Mouse (Mus musculus) ES-Bruce4 (cell line): ENCODE data around the gene Hoxa3. TPM values are rescaled to one million over a fixed set of nuclear protein-coding genes. Genes with fewer than 3 reads are reported as not detected.

Experiments
- H3K27ac ChIP-seq: 2 replicates; pipeline ENCODE4 v1.5.1; 2012; ENCODE audit warnings: low read length, inconsistent platforms; ENCODE audit not compliant: insufficient read depth
- H3K27me3 ChIP-seq: 2 replicates; pipeline ENCODE4 v1.6.1; 2012; ENCODE audit warnings: mild to moderate bottlenecking, low read length, inconsistent platforms; ENCODE audit not compliant: control insufficient read depth, poor library complexity, insufficient read depth, severe bottlenecking
- H3K36me3 ChIP-seq: 2 replicates; pipeline ENCODE4 v1.6.1; 2012; ENCODE audit warnings: inconsistent platforms, mild to moderate bottlenecking, low read length, moderate library complexity; ENCODE audit not compliant: control insufficient read depth, poor library complexity, insufficient read depth, severe bottlenecking
- H3K4me1 ChIP-seq: one replicate; pipeline ENCODE4 v1.8.1; 2011; ENCODE audit warnings: low read length; ENCODE audit not compliant: control insufficient read depth, insufficient read depth
- H3K4me3 ChIP-seq: 2 replicates; pipeline ENCODE4 v1.5.1; 2011; ENCODE audit warnings: low read depth, mild to moderate bottlenecking, low read length
- H3K9ac ChIP-seq: 2 replicates; pipeline ENCODE4 v1.6.1; 2012; ENCODE audit warnings: low read depth, mild to moderate bottlenecking, inconsistent platforms; ENCODE audit not compliant: poor library complexity, severe bottlenecking
- H3K9me3 ChIP-seq: replicated peaks from 2 replicates; pipeline ENCODE4 v1.6.1; 2012; ENCODE audit warnings: mild to moderate bottlenecking, low read length, inconsistent platforms; ENCODE audit not compliant: control insufficient read depth, poor library complexity, insufficient read depth, severe bottlenecking
- CTCF ChIP-seq: IDR thresholded peaks from one replicate; pipeline ENCODE4 v1.8.1; 2011; ENCODE audit warnings: low read depth, low read length
- EP300 ChIP-seq: IDR thresholded peaks from 2 replicates; pipeline ENCODE4 v1.6.1; 2011; ENCODE audit warnings: low read depth, low read length; ENCODE audit not compliant: insufficient read depth
- POLR2A ChIP-seq: IDR thresholded peaks from one replicate; pipeline ENCODE4 v1.8.1; 2011; ENCODE audit warnings: low read length; ENCODE audit not compliant: insufficient read depth
- polyA plus RNA-seq: library from polyadenylated mRNA; stranded (reverse); fragments of >200 nt; gene quantifications from 2 replicates; pipeline ENCODE4 v1.2.4, GENCODE M21; 2011; ENCODE audit warnings: low read depth; ENCODE audit not compliant: missing spikeins, insufficient read depth, insufficient read length

Gene Hoxa3
- polyA plus RNA-seq, 1 experiment = 0.25 TPM

DNA sequence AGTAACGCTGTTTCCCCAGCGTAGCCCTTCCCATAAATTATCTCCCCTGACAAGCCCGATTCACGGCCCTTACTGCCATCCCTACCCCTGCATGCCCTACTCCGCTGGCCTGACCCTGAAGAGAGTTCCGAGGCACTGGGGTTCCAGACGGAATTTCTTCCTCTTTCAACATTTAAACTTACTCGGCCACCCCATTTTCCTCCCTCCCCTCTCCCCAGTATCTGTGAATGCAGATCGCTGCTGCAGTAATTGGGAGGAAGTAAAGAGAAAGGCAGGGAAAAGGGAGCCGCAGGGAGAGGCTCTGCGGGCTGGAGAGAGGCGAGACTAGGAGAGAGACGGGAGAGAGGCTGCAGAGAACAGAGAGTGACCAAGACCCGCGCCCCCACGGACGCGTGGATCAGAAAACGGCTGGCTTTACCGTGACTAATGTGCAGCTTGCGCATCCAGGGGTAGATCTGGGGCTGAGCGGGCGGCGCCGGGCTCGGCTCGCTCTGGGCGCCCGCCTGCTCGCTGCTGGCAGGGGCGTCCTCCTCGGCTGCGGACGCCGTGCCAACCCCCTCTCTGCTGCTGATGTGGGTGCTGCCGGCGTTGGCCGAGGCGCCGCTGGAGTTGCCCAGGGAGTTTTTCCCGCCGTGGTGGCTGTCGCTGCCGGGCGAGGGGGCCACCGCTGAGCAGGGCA is 9.6 kb downstream of the Hoxa3 start:
- H3K4me3 ChIP-seq = peak overlapping the region; percentile 72
- no peaks in the 10 kb centered on the region for H3K36me3 ChIP-seq
- TF ChIP-seq CTCF = no peak
- no peak for TF ChIP-seq EP300
- TF ChIP-seq POLR2A = no peak
- no peaks in the 10 kb centered on the region for H3K4me1 ChIP-seq
- no peak overlapping the region for H3K27ac ChIP-seq
- H3K27me3 ChIP-seq = peaks cover 35% of the 10 kb centered on the region
- no peaks in the 10 kb centered on the region for H3K9me3 ChIP-seq
- H3K9ac ChIP-seq = peak overlapping the region; percentile 43

GRCm38 (mm10) chr6:52203121-52203370 is 10.1 kb downstream of the Hoxa3 start:
- no peaks in the 10 kb centered on the region for H3K4me1 ChIP-seq
- no peak for TF ChIP-seq EP300
- TF ChIP-seq CTCF = no peak
- TF ChIP-seq POLR2A = no peak
- H3K9me3 ChIP-seq = no peaks in the 10 kb centered on the region
- no peaks in the 10 kb centered on the region for H3K36me3 ChIP-seq
- no peak overlapping the region for H3K27ac ChIP-seq
- H3K4me3 ChIP-seq = peak overlapping the region; percentile 72
- peaks cover 32% of the 10 kb centered on the region for H3K27me3 ChIP-seq
- peak overlapping the region; percentile 43 for H3K9ac ChIP-seq

GRCm38 (mm10) chr6:52202362-52203120 is 10.6 kb downstream of the Hoxa3 start:
- H3K9ac ChIP-seq = peak overlapping the region; percentile 43; the same call in 1 of the 2 replicates
- H3K4me3 ChIP-seq = peak overlapping the region; percentile 72
- H3K4me1 ChIP-seq = no peaks in the 10 kb centered on the region
- no peaks in the 10 kb centered on the region for H3K9me3 ChIP-seq
- no peak for TF ChIP-seq CTCF
- TF ChIP-seq POLR2A = no peak
- TF ChIP-seq EP300 = no peak
- no peaks in the 10 kb centered on the region for H3K36me3 ChIP-seq
- H3K27ac ChIP-seq = no peak overlapping the region
- peaks cover 35% of the 10 kb centered on the region for H3K27me3 ChIP-seq

GRCm38 (mm10) chr6:52201269-52201668 is 11.9 kb downstream of the Hoxa3 start:
- no peaks in the 10 kb centered on the region for H3K4me1 ChIP-seq
- no peak overlapping the region for H3K4me3 ChIP-seq
- peaks cover 31% of the 10 kb centered on the region for H3K27me3 ChIP-seq
- no peak overlapping the region for H3K27ac ChIP-seq
- no peak overlapping the region for H3K9ac ChIP-seq
- no peaks in the 10 kb centered on the region for H3K9me3 ChIP-seq
- H3K36me3 ChIP-seq = no peaks in the 10 kb centered on the region
- TF ChIP-seq POLR2A (no peak), CTCF (no peak), EP300 (no peak)

DNA sequence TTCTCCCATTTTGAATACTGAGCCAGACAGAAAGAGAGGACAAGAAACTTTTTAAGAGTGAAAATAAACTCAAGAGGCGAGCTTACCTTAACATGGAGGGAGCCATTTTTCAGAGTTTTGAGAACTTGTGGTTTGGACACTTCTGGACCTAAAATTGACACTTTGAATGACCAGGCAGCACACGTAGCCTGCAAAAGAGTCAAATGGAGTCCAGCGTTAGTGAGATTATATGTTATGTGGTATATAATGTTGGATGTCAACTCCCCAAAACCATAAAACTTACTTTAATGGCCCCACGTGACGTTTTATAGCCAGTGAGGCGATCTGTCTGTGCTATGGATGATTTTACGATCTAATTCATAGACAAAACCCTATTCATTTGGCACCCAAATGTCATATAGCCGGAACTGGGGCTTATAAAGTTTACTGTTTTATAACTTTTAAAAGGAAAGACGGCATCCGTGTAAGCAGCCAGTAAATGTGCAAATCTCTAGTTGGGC is 12.3 kb downstream of the Hoxa3 start:
- Histone ChIP-seq H3K27me3 (peaks cover 28% of the 10 kb centered on the region), H3K9ac (no peak overlapping the region), H3K36me3 (no peaks in the 10 kb centered on the region), H3K9me3 (no peaks in the 10 kb centered on the region), H3K4me3 (no peak overlapping the region), H3K27ac (no peak overlapping the region), H3K4me1 (no peaks in the 10 kb centered on the region)
- TF ChIP-seq EP300 = no peak
- TF ChIP-seq POLR2A = no peak
- no peak for TF ChIP-seq CTCF
